In the genomic region with DNA sequence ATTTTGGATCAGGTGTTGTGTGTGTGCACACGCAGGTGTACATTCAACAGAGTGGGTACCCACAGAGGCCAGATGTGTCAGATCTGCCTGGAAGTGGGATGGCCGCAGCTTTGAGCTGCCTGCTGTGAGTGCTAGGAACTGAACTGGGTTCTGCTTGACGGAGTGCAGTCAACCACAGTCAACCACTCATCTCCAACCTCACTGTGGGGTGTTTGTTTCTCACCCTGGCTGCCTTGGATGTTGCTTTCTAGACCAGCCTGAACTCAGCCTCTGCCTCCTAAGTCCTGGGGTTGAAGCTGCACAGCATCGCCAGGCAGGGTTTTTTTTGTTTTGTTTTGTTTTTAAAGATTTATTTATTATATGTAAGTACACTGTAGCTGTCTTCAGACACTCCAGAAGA, we compare ENCODE assay signal across 12 mouse cellular contexts.
"Had no signal": no experiment of that assay in that cellular context is flagged by ENCODE, and none has a peak within 500 bp of the region (broad histone marks: within the 10 kb centered on the region; RNA-seq: fewer than 3 reads in every experiment).

No protein-coding gene starts in this region.

- DNase-seq: gastrocnemius, adult 2 months; gastrocnemius, postnatal 14 days; heart, adult 18-20 months; heart, postnatal 10 days; heart, postnatal 4 days; kidney, adult 18-20 months; kidney, adult 8-10 months; kidney, postnatal 10 days; kidney, postnatal 25 days; kidney, postnatal 4 days; liver; liver, embryonic 13.5 days had no signal
